Mouse (Mus musculus): ENCODE data around the gene Pex14.

- no peak for TF ChIP-seq CTCF (IDR thresholded peaks at IDR 0.05; ENCODE audit: control insufficient read depth, insufficient read depth, low read length)
- no peak for TF ChIP-seq POLR2A (IDR thresholded peaks at IDR 0.05; ENCODE audit: borderline replicate concordance, control insufficient read depth, low read depth, low read length)
These were observed 72.1 kb downstream of the Pex14 start for GRCm38 (mm10) chr4:149027571-149027970.

All from bone marrow, adult 2 months (tissue).